Mouse (Mus musculus): ENCODE measurements at regions not wholly inside any gene's neighbourhood (a gene's known extent, or its start where the extent isn't known, plus 50 kb on each side); places are given as distances from the start of the nearest gene placed in this dataset.

DNA sequence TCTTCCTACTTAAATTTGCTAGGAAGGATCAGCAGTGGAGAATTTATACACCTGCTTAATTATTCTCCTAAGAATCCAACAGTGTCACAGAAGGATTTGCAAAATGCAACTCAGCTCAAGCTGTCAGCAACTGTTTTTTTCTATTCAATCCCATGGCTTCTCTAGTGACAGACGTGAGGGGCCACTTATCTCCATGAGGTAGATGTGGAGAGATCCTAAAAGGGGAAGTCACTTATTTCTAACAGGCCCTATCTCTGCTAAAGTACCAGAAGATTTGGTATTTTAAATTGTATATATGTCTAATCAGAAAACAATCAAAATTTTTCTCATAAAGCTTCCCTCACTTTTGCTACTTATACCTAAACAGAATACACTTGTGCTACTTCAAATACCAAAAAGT is 479.6 kb upstream of the Gpc5 start:
- Histone ChIP-seq H3K4me3 (ENCODE audit: low read length) (no peak overlapping the region), H3K4me1 (replicated peaks; ENCODE audit: control insufficient read depth, insufficient read depth, low read length) (no peaks in the 10 kb centered on the region), H3K27ac (ENCODE audit: low read length) (no peak overlapping the region), H3K9me3 (ENCODE audit: control insufficient read depth, low read length) (no peaks in the 10 kb centered on the region), H3K4me2 (ENCODE audit: low read depth, low read length) (no peak overlapping the region), H3K27me3 (ENCODE audit: control insufficient read depth, insufficient read depth, low read depth, low read length) (no peaks in the 10 kb centered on the region), H3K36me3 (ENCODE audit: control insufficient read depth, insufficient read depth, low read length) (no peaks in the 10 kb centered on the region), H3K9ac (ENCODE audit: low read length) (no peak overlapping the region)
- ATAC-seq (ENCODE audit: low read depth): no peak
- 42% methylated on average over 1 of the region's 1 CpGs for WGBS

DNA sequence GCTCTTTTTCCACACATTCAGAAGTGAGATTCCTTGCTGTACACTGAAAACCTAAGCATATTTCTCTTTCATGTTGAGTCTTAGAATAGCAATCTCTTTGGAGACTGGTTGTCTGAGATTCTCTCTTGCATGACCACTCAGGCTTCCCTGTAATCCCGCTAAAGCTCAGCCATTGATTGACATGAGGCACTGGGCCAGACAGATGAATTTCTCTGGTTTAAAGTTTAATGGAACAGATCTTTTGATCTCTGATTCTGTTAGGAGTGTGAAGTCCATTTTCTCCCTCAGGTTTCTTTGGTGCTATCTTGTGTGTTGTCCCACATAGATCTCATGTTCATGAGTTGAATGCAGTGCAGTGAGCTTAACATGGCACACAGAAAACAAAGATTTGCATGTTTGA is 435.4 kb upstream of the Gpc5 start:
- Histone ChIP-seq H3K9ac (ENCODE audit: low read length) (no peak overlapping the region), H3K36me3 (ENCODE audit: control insufficient read depth, insufficient read depth, low read length) (no peaks in the 10 kb centered on the region), H3K9me3 (ENCODE audit: control insufficient read depth, low read length) (no peaks in the 10 kb centered on the region), H3K27me3 (ENCODE audit: control insufficient read depth, insufficient read depth, low read depth, low read length) (no peaks in the 10 kb centered on the region), H3K4me3 (ENCODE audit: low read length) (no peak overlapping the region), H3K4me1 (replicated peaks; ENCODE audit: control insufficient read depth, insufficient read depth, low read length) (no peaks in the 10 kb centered on the region), H3K27ac (ENCODE audit: low read length) (no peak overlapping the region), H3K4me2 (ENCODE audit: low read depth, low read length) (no peak overlapping the region)
- WGBS: 73% methylated on average over 1 of the region's 1 CpGs
- ATAC-seq (ENCODE audit: low read depth): no peak

DNA sequence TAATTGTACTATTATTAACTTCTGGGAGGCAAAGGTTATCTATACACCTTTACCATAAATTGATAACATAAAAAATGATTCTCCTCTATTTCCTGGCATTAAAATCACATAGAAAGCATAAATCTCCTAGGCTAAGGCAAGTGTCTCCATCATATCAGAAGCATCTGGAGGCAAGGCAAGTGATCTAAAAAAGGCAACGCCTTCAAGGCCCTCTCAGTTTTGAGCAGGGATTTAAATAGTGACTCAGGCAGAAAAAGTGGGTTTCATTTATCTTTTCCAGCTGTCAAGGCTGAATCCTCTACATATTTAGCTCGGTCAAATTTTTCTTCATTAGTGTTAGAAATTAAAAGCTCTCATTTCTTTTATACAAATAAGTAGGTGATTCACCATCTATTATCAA is 430.0 kb upstream of the Gpc5 start:
- Histone ChIP-seq H3K4me2 (ENCODE audit: low read depth, low read length) (no peak overlapping the region), H3K27ac (ENCODE audit: low read length) (no peak overlapping the region), H3K27me3 (ENCODE audit: control insufficient read depth, insufficient read depth, low read depth, low read length) (no peaks in the 10 kb centered on the region), H3K9ac (ENCODE audit: low read length) (no peak overlapping the region), H3K4me3 (ENCODE audit: low read length) (no peak overlapping the region), H3K4me1 (replicated peaks; ENCODE audit: control insufficient read depth, insufficient read depth, low read length) (no peaks in the 10 kb centered on the region), H3K36me3 (ENCODE audit: control insufficient read depth, insufficient read depth, low read length) (no peaks in the 10 kb centered on the region), H3K9me3 (ENCODE audit: control insufficient read depth, low read length) (no peaks in the 10 kb centered on the region)
- no peak for ATAC-seq (ENCODE audit: low read depth)
- WGBS: 59% methylated on average over 2 of the region's 2 CpGs

DNA sequence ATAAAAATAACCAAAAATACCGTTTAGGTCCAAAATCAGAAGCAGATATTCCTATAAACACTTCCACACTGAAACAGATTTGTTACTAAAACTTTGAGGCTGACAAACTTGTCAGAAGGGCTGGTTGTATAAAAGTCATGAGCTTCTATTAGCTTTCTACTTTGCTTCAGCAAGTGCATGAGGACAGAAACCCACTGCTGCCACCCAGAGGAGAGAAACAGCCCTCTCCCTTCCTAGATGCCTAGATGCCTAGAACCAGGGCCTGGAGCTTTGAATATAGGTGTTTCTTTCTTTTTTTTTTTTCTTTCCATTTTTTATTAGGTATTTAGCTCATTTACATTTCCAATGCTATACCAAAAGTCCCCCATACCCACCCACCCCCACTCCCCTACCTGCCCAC is 406.9 kb upstream of the Gpc5 start:
- H3K4me3 ChIP-seq (ENCODE audit: low read length): no peak overlapping the region
- no peaks in the 10 kb centered on the region for H3K36me3 ChIP-seq (ENCODE audit: control insufficient read depth, insufficient read depth, low read length)
- no peak overlapping the region for H3K4me2 ChIP-seq (ENCODE audit: low read depth, low read length)
- WGBS: 57% methylated on average over 1 of the region's 1 CpGs
- H3K4me1 ChIP-seq (replicated peaks; ENCODE audit: control insufficient read depth, insufficient read depth, low read length): no peaks in the 10 kb centered on the region
- ATAC-seq (ENCODE audit: low read depth): no peak
- H3K9me3 ChIP-seq (ENCODE audit: control insufficient read depth, low read length): no peaks in the 10 kb centered on the region
- no peak overlapping the region for H3K27ac ChIP-seq (ENCODE audit: low read length)
- H3K9ac ChIP-seq (ENCODE audit: low read length): no peak overlapping the region
- H3K27me3 ChIP-seq (ENCODE audit: control insufficient read depth, insufficient read depth, low read depth, low read length): no peaks in the 10 kb centered on the region

DNA sequence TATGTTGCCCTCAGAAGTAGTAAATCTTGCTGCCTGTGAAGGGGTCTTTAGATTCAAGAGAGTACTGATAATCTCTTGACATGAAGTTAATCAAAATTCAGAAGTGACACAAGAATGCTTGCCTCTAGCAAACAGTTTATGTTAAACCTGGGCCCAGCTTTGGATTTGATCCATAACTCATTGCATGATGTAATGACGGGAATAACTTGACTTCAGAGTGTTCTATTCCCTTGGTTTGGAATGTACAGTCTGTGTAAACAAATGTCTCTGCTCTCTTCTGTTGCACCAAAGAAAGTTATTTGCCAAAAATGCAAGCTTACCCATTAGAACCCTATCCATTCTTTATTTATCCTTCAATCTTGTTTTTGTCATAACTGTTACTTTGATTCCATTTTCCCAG is 397.1 kb upstream of the Gpc5 start:
- ATAC-seq (ENCODE audit: low read depth): peak; percentile 54; the same call in 1 of the 2 replicates
- Histone ChIP-seq H3K36me3 (ENCODE audit: control insufficient read depth, insufficient read depth, low read length) (no peaks in the 10 kb centered on the region), H3K4me1 (replicated peaks; ENCODE audit: control insufficient read depth, insufficient read depth, low read length) (no peaks in the 10 kb centered on the region), H3K27ac (ENCODE audit: low read length) (no peak overlapping the region), H3K27me3 (ENCODE audit: control insufficient read depth, insufficient read depth, low read depth, low read length) (no peaks in the 10 kb centered on the region), H3K4me3 (ENCODE audit: low read length) (no peak overlapping the region), H3K4me2 (ENCODE audit: low read depth, low read length) (no peak overlapping the region), H3K9ac (ENCODE audit: low read length) (no peak overlapping the region), H3K9me3 (ENCODE audit: control insufficient read depth, low read length) (no peaks in the 10 kb centered on the region)
- WGBS: 16% methylated on average over 1 of the region's 1 CpGs

DNA sequence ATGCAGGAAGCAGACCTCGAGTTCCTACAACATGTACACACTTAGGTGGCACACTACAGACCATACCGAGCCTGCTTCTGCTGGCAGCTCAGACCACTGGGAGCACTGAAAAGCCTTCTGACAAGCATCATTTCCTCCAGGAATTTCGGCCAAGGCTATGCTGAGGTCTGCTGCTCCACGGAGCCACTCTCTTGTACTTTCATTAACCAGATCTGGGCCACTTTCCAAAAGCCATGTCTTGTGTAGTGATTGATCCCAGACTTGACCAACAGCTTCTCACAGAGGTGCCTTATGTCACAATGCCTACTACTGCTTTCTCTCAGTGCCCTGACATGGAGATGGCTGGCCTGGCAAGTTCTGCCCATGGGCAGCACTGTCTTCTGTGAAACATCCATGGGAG is 394.5 kb upstream of the Gpc5 start:
- no peak overlapping the region for H3K27ac ChIP-seq (ENCODE audit: low read length)

DNA sequence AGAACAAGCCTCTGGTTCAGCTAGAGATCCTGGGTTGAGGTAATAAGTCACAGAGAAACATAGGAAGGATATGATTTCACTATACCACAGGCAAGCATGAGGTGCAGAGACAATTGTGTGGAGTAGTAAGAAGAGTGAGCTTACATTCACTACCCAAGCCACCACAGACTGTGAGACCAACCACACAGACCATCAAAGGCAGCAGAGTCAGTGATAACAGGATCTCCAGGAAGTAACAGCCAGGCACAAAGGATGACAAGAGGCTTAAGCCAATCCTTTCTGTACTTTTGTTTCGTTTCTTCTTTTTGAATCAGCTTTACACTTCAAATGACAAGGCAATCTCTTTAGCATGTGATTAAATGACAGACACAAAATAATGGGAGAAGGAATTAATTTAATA is 368.9 kb upstream of the Gpc5 start:
- no peak for ATAC-seq (ENCODE audit: low read depth)

More for the DNA sequence above, 394.5 kb upstream of the Gpc5 start:
- Histone ChIP-seq H3K27me3 (ENCODE audit: control insufficient read depth, insufficient read depth, low read depth, low read length) (no peaks in the 10 kb centered on the region), H3K9ac (ENCODE audit: low read length) (no peak overlapping the region), H3K4me1 (replicated peaks; ENCODE audit: control insufficient read depth, insufficient read depth, low read length) (no peaks in the 10 kb centered on the region), H3K36me3 (ENCODE audit: control insufficient read depth, insufficient read depth, low read length) (no peaks in the 10 kb centered on the region), H3K4me3 (ENCODE audit: low read length) (no peak overlapping the region), H3K4me2 (ENCODE audit: low read depth, low read length) (no peak overlapping the region), H3K9me3 (ENCODE audit: control insufficient read depth, low read length) (no peaks in the 10 kb centered on the region)
- peak; percentile 41; the same call in 1 of the 2 replicates for ATAC-seq (ENCODE audit: low read depth)
- 51% methylated on average over 4 of the region's 4 CpGs for WGBS

DNA sequence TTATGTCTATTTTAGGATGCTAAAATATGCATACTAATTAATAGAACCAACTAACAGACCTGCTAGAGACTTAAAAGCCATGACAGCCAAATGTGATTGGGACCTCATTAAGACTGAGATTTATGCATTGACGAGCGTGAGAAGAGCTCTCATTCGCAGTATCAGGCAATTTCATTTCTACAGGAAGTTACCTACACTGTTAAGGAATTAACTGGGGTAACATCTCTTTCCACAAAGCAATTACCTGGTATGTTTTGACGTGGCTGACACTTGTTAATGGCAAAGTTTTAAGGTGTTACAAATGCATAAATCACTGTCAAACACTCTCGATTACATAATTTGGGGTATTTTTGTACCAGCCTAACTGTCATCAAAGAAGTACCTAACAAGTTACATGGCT is 324.7 kb upstream of the Gpc5 start:
- no peak overlapping the region for H3K4me3 ChIP-seq (ENCODE audit: low read length)
- H3K36me3 ChIP-seq (ENCODE audit: control insufficient read depth, insufficient read depth, low read length): no peaks in the 10 kb centered on the region
- no peak overlapping the region for H3K4me2 ChIP-seq (ENCODE audit: low read depth, low read length)
- no peak overlapping the region for H3K27ac ChIP-seq (ENCODE audit: low read length)
- H3K4me1 ChIP-seq (replicated peaks; ENCODE audit: control insufficient read depth, insufficient read depth, low read length): no peaks in the 10 kb centered on the region
- no peaks in the 10 kb centered on the region for H3K27me3 ChIP-seq (ENCODE audit: control insufficient read depth, insufficient read depth, low read depth, low read length)
- H3K9ac ChIP-seq (ENCODE audit: low read length): no peak overlapping the region
- no peaks in the 10 kb centered on the region for H3K9me3 ChIP-seq (ENCODE audit: control insufficient read depth, low read length)
- no peak for ATAC-seq (ENCODE audit: low read depth)
- 74% methylated on average over 5 of the region's 5 CpGs for WGBS

More for the DNA sequence above, 368.9 kb upstream of the Gpc5 start:
- H3K4me1 ChIP-seq (replicated peaks; ENCODE audit: control insufficient read depth, insufficient read depth, low read length): no peaks in the 10 kb centered on the region
- H3K4me2 ChIP-seq (ENCODE audit: low read depth, low read length): no peak overlapping the region
- 45% methylated on average over 1 of the region's 1 CpGs for WGBS
- no peak overlapping the region for H3K27ac ChIP-seq (ENCODE audit: low read length)
- H3K36me3 ChIP-seq (ENCODE audit: control insufficient read depth, insufficient read depth, low read length): no peaks in the 10 kb centered on the region
- H3K4me3 ChIP-seq (ENCODE audit: low read length): no peak overlapping the region
- H3K9ac ChIP-seq (ENCODE audit: low read length): no peak overlapping the region
- no peaks in the 10 kb centered on the region for H3K9me3 ChIP-seq (ENCODE audit: control insufficient read depth, low read length)
- no peaks in the 10 kb centered on the region for H3K27me3 ChIP-seq (ENCODE audit: control insufficient read depth, insufficient read depth, low read depth, low read length)

DNA sequence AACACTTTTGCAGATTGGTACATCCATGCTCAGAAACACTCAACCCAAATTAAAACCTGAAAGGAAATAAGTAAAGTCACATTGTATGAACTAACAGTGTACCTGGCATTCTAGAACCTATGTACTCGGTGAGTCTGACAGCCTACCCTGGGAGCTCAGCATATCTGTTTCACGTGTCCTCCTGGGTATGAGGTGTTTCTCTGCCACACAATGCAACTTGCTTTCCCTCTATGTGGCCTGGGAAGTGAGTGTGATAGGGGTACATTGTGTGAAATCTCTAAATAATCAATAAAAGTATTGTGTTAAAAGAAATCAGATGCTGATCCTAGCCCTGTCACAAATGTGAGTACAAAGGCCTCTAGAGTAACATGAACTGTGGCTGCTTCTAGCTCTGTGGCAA is 315.3 kb upstream of the Gpc5 start:
- H3K27ac ChIP-seq (ENCODE audit: low read length): no peak overlapping the region
- 56% methylated on average over 2 of the region's 2 CpGs for WGBS
- H3K4me1 ChIP-seq (replicated peaks; ENCODE audit: control insufficient read depth, insufficient read depth, low read length): no peaks in the 10 kb centered on the region
- no peaks in the 10 kb centered on the region for H3K27me3 ChIP-seq (ENCODE audit: control insufficient read depth, insufficient read depth, low read depth, low read length)
- no peak overlapping the region for H3K4me3 ChIP-seq (ENCODE audit: low read length)
- ATAC-seq (ENCODE audit: low read depth): no peak
- no peaks in the 10 kb centered on the region for H3K9me3 ChIP-seq (ENCODE audit: control insufficient read depth, low read length)
- H3K36me3 ChIP-seq (ENCODE audit: control insufficient read depth, insufficient read depth, low read length): no peaks in the 10 kb centered on the region
- H3K4me2 ChIP-seq (ENCODE audit: low read depth, low read length): no peak overlapping the region
- no peak overlapping the region for H3K9ac ChIP-seq (ENCODE audit: low read length)

DNA sequence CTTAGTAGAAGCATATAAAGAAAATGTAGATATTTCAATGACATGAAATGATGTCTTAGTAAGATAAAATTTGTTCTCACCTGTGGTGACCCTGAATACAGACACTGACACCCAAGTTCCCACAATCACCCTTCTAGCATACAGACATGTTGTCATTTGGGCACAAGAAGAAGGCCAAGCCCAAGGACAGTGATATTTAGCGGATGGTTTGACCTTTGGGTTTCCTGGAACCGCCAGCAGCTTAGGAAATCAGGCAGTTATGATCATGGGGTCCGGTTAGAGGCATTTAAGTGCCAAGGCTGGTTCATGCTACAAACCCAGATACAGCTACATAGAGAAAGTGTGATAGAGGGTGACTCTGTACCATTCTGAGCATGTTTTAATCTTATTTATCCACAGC is 310.2 kb upstream of the Gpc5 start:
- H3K9ac ChIP-seq (ENCODE audit: low read length): no peak overlapping the region
- no peaks in the 10 kb centered on the region for H3K9me3 ChIP-seq (ENCODE audit: control insufficient read depth, low read length)
- H3K4me3 ChIP-seq (ENCODE audit: low read length): no peak overlapping the region
- H3K27me3 ChIP-seq (ENCODE audit: control insufficient read depth, insufficient read depth, low read depth, low read length): no peaks in the 10 kb centered on the region
- H3K4me2 ChIP-seq (ENCODE audit: low read depth, low read length): no peak overlapping the region
- H3K4me1 ChIP-seq (replicated peaks; ENCODE audit: control insufficient read depth, insufficient read depth, low read length): no peaks in the 10 kb centered on the region
- ATAC-seq (ENCODE audit: low read depth): no peak
- no peak overlapping the region for H3K27ac ChIP-seq (ENCODE audit: low read length)
- no peaks in the 10 kb centered on the region for H3K36me3 ChIP-seq (ENCODE audit: control insufficient read depth, insufficient read depth, low read length)
- WGBS: 89% methylated on average over 3 of the region's 3 CpGs
